Mouse (Mus musculus): ENCODE results near the gene Rabl3. TPM values are rescaled to one million over a fixed set of nuclear protein-coding genes. Genes with fewer than 3 reads are reported as not detected.

Gene Rabl3
- polyA plus RNA-seq, 1 experiment from 2014 or later, result 26.3 TPM

DNA sequence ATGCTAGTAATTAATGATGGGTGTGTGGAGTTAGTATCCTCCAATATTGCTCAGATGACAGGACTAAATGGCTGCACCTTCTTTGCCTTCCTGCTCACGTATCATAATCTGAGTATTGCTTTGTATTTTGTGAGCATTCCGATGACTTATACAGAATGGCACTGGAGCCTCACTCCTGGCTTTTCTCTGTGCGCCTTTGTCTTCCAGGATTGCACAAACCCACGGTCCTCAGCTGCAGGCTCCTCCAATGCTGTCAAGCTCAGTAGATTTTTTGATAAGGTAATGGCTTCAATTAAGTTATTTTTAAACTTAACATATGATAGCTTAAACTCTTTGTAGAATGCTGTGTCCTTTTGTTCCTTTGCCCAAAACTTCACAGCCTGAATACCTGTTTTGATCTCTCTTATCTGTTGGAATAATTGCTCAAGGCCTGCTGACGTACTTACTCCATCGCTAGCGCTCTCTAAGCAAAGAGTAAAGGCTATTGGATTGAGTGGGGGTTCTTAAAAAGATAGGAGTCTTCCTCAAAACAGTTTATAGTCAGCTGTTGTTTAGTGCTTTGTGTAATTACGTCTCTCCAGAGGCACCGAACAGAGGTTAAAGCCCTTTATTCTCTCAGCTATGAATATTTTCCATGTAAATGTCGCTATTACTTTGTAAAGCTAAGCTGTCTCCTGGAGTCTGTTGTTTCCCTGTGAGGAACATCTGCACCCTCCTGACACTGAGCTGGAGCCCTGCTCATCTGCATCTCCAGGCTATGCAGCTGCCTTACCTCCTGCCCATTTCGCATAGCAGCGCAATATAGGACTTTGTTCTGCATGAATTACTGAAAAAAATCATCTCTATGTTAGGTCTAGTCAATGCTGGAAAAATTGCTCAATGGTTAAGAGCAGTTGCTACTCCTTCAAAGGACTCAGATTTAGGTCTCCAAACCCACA, 27.7 kb downstream of the Rabl3 start:
- peaks cover 30% of the 10 kb centered on the region for H3K36me3 ChIP-seq (ENCODE audit: control insufficient read depth, insufficient read depth, low read length)
- H3K27me3 ChIP-seq (ENCODE audit: control insufficient read depth, insufficient read depth, low read length), result no peaks in the 10 kb centered on the region
- WGBS, result 72% methylated on average over 12 of the region's 12 CpGs
- no peak overlapping the region for H3K27ac ChIP-seq (replicated peaks in 1 of 2; ENCODE audit: control insufficient read depth in 1 of 2, insufficient read depth in 1 of 2, low read depth in 2 of 2, low read length in 2 of 2)
- peaks cover 0 to 13% of the 10 kb centered on the region in 2 experiments; a peak in 2 of 4 replicates for H3K4me1 ChIP-seq (ENCODE audit: control insufficient read depth in 2 of 2, insufficient read depth in 2 of 2, low read length in 2 of 2)
- H3K4me2 ChIP-seq (ENCODE audit: low read length), result no peak overlapping the region
- no peak overlapping the region for H3K9ac ChIP-seq (ENCODE audit: low read length)
- ATAC-seq (ENCODE audit: insufficient number of reproducible peaks, insufficient read depth, low FRiP score, low read depth), result no peak
- H3K9me3 ChIP-seq (ENCODE audit: control insufficient read depth, low read length), result no peaks in the 10 kb centered on the region
- H3K4me3 ChIP-seq (ENCODE audit: control insufficient read depth in 1 of 2, insufficient read depth in 1 of 2, low read depth in 1 of 2, low read length in 2 of 2), result no peak overlapping the region

DNA sequence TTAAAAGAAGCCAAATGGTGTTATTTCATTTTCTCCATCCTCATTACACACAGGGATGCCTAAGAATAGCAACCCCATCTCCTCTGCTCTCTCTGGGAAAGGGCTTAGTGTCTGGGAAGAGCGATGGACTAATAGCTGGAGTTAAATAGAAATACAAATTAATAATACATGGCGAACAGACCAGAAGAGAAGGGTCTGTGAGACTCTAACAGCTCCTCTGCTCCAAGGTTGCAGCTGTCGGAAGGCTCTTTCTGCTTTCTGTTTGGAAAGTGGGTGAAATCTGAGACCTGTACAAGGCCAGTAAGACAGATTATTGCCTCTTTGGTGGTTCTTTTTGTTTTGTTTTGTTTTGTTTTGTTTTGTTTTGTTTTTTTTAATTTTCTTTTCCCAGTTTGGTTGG, 31.9 kb downstream of the Rabl3 start:
- WGBS, result 92% methylated on average over 3 of the region's 3 CpGs
- Histone ChIP-seq H3K4me1 (ENCODE audit: control insufficient read depth in 2 of 2, insufficient read depth in 2 of 2, low read length in 2 of 2) (0 out of 4 replicates have a peak, but pooled peaks cover 0 to 5% of the 10 kb centered on the region in 2 experiments), H3K9ac (ENCODE audit: low read length) (no peak overlapping the region), H3K4me3 (ENCODE audit: control insufficient read depth in 1 of 2, insufficient read depth in 1 of 2, low read depth in 1 of 2, low read length in 2 of 2) (no peak overlapping the region), H3K27me3 (ENCODE audit: control insufficient read depth, insufficient read depth, low read length) (no peaks in the 10 kb centered on the region), H3K4me2 (ENCODE audit: low read length) (no peak overlapping the region), H3K27ac (replicated peaks in 1 of 2; ENCODE audit: control insufficient read depth in 1 of 2, insufficient read depth in 1 of 2, low read depth in 2 of 2, low read length in 2 of 2) (no peak overlapping the region), H3K36me3 (ENCODE audit: control insufficient read depth, insufficient read depth, low read length) (peaks cover 21% of the 10 kb centered on the region), H3K9me3 (ENCODE audit: control insufficient read depth, low read length) (peaks cover 4% of the 10 kb centered on the region; the same call in 1 of the 2 replicates)
- ATAC-seq (ENCODE audit: insufficient number of reproducible peaks, insufficient read depth, low FRiP score, low read depth), result no peak

DNA sequence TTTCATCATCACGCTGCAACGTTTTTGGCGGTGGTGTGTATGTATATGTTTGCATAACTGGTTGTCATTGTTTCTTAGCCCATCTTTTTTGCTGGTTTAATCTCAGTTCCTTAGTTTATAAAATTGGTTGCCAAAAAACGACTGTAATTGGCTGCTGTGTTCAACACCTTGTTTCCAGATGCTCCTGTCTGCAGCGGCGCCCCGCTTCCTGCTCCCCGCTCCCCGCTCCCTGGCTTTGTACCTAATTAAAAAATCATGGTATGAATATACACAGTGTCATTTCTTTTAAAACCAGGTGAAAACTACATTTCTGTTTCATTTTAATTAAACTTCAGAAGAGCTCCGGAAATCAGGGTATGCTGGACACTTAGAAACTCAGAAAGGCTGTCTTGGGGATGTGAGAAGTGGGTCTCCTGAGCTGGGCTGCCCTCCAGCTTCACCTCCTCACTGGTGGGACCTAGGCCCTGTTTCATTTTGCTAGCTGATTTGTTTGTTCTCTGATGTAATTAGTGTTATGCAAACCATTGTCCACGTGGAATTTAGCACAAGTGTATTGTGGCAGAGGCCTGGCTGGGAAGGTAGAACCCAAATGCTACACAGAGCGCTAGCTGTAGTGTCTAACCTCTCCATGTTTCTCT, 32.6 kb downstream of the Rabl3 start:
- no peak overlapping the region for H3K27ac ChIP-seq (replicated peaks in 1 of 2; ENCODE audit: control insufficient read depth in 1 of 2, insufficient read depth in 1 of 2, low read depth in 2 of 2, low read length in 2 of 2)
- no peak for ATAC-seq (ENCODE audit: insufficient number of reproducible peaks, insufficient read depth, low FRiP score, low read depth)
- 96% methylated on average over 12 of the region's 12 CpGs for WGBS

DNA sequence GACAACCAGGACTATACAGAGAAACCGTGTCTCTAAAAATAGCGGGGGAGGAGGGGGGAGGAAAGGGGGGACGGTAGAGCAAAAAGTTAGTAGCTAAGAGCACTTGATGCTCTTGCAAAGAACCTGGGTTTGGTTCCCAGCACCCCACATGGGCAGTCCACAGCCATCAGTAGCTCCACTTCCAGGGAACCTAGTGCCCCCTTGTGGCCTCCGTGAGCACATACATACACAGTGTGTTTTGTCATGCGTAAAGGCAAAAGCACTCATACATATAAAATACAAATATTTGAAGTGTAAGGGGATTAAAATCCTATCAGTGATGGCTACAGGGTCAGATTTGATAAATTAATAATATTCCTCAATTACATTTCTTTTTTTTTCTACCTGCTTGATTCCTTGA, 33.4 kb downstream of the Rabl3 start:
- 83% methylated on average over 5 of the region's 5 CpGs for WGBS
- Histone ChIP-seq H3K36me3 (ENCODE audit: control insufficient read depth, insufficient read depth, low read length) (peaks cover 21% of the 10 kb centered on the region), H3K4me3 (ENCODE audit: control insufficient read depth in 1 of 2, insufficient read depth in 1 of 2, low read depth in 1 of 2, low read length in 2 of 2) (no peak overlapping the region), H3K27ac (replicated peaks in 1 of 2; ENCODE audit: control insufficient read depth in 1 of 2, insufficient read depth in 1 of 2, low read depth in 2 of 2, low read length in 2 of 2) (no peak overlapping the region), H3K9ac (ENCODE audit: low read length) (no peak overlapping the region), H3K27me3 (ENCODE audit: control insufficient read depth, insufficient read depth, low read length) (no peaks in the 10 kb centered on the region), H3K4me1 (ENCODE audit: control insufficient read depth in 2 of 2, insufficient read depth in 2 of 2, low read length in 2 of 2) (no peaks in the 10 kb centered on the region), H3K9me3 (ENCODE audit: control insufficient read depth, low read length) (peaks cover 4% of the 10 kb centered on the region; the same call in 1 of the 2 replicates), H3K4me2 (ENCODE audit: low read length) (no peak overlapping the region)
- no peak for ATAC-seq (ENCODE audit: insufficient number of reproducible peaks, insufficient read depth, low FRiP score, low read depth)

More for the DNA sequence above, 32.6 kb downstream of the Rabl3 start:
- Histone ChIP-seq H3K4me2 (ENCODE audit: low read length) (no peak overlapping the region), H3K36me3 (ENCODE audit: control insufficient read depth, insufficient read depth, low read length) (peaks cover 21% of the 10 kb centered on the region), H3K4me3 (ENCODE audit: control insufficient read depth in 1 of 2, insufficient read depth in 1 of 2, low read depth in 1 of 2, low read length in 2 of 2) (no peak overlapping the region), H3K9ac (ENCODE audit: low read length) (no peak overlapping the region), H3K4me1 (ENCODE audit: control insufficient read depth in 2 of 2, insufficient read depth in 2 of 2, low read length in 2 of 2) (no peaks in the 10 kb centered on the region), H3K27me3 (ENCODE audit: control insufficient read depth, insufficient read depth, low read length) (no peaks in the 10 kb centered on the region), H3K9me3 (ENCODE audit: control insufficient read depth, low read length) (peaks cover 4% of the 10 kb centered on the region; the same call in 1 of the 2 replicates)

DNA sequence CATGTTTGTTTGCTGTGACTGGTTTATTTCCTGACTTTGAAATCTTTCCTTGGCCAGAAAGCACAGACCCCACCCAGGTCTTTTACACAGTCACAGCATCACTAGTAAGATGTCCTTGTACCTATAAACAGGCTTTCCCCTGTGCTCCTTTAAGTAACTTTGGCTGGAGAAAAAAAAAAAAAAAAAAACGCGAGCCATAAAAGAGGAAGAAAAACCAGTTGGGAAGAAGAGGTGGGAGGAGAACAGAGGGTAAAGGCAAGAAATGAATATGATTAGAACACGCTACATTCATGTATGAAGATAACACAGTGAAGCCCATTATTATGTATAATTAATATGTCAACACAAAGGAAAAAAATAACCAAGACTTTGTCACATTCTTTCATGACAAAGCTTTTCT, 35.6 kb downstream of the Rabl3 start:
- Histone ChIP-seq H3K4me2 (ENCODE audit: low read length) (no peak overlapping the region), H3K36me3 (ENCODE audit: control insufficient read depth, insufficient read depth, low read length) (peaks cover 21% of the 10 kb centered on the region), H3K4me1 (ENCODE audit: control insufficient read depth in 2 of 2, insufficient read depth in 2 of 2, low read length in 2 of 2) (peaks cover 0 to 5% of the 10 kb centered on the region in 2 experiments; a peak in 1 of 4 replicates), H3K9ac (ENCODE audit: low read length) (no peak overlapping the region), H3K4me3 (ENCODE audit: control insufficient read depth in 1 of 2, insufficient read depth in 1 of 2, low read depth in 1 of 2, low read length in 2 of 2) (no peak overlapping the region), H3K27ac (replicated peaks in 1 of 2; ENCODE audit: control insufficient read depth in 1 of 2, insufficient read depth in 1 of 2, low read depth in 2 of 2, low read length in 2 of 2) (no peak overlapping the region), H3K27me3 (ENCODE audit: control insufficient read depth, insufficient read depth, low read length) (no peaks in the 10 kb centered on the region), H3K9me3 (ENCODE audit: control insufficient read depth, low read length) (peaks cover 4% of the 10 kb centered on the region; the same call in 1 of the 2 replicates)
- WGBS, result 71% methylated on average over 3 of the region's 3 CpGs
- no peak for ATAC-seq (ENCODE audit: insufficient number of reproducible peaks, insufficient read depth, low FRiP score, low read depth)

DNA sequence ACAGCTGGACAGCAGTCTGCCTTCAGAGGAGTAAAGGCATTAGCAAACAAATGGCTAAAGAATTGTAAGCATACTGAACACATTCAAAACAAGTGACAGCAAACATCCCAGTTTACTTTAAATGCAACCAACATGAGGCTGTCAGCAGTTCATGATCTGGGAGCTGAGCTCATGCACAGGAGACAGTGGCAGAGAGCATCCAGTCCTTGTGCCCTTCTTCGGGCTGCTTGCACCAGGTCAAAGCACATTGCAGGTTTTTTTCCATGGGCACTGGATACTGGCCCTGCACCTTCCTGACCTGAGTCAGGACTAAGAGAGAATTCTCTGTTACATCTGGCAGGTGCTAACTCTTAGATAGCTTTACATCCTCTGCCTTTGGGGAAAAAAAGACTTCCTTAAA, 39.9 kb downstream of the Rabl3 start:
- no peak overlapping the region for H3K9ac ChIP-seq (ENCODE audit: low read length)
- H3K4me2 ChIP-seq (ENCODE audit: low read length), result no peak overlapping the region
- no peak overlapping the region; a peak in 1 of 4 replicates for H3K27ac ChIP-seq (replicated peaks in 1 of 2; ENCODE audit: control insufficient read depth in 1 of 2, insufficient read depth in 1 of 2, low read depth in 2 of 2, low read length in 2 of 2)
- ATAC-seq (ENCODE audit: insufficient number of reproducible peaks, insufficient read depth, low FRiP score, low read depth), result no peak
- no peak overlapping the region for H3K4me3 ChIP-seq (ENCODE audit: control insufficient read depth in 1 of 2, insufficient read depth in 1 of 2, low read depth in 1 of 2, low read length in 2 of 2)
- no peaks in the 10 kb centered on the region for H3K36me3 ChIP-seq (ENCODE audit: control insufficient read depth, insufficient read depth, low read length)
- H3K27me3 ChIP-seq (ENCODE audit: control insufficient read depth, insufficient read depth, low read length), result no peaks in the 10 kb centered on the region
- WGBS, result 70% methylated on average over 1 of the region's 1 CpGs
- H3K4me1 ChIP-seq (ENCODE audit: control insufficient read depth in 2 of 2, insufficient read depth in 2 of 2, low read length in 2 of 2), result peaks cover 8 to 13% of the 10 kb centered on the region in 2 experiments
- no peaks in the 10 kb centered on the region for H3K9me3 ChIP-seq (ENCODE audit: control insufficient read depth, low read length)

DNA sequence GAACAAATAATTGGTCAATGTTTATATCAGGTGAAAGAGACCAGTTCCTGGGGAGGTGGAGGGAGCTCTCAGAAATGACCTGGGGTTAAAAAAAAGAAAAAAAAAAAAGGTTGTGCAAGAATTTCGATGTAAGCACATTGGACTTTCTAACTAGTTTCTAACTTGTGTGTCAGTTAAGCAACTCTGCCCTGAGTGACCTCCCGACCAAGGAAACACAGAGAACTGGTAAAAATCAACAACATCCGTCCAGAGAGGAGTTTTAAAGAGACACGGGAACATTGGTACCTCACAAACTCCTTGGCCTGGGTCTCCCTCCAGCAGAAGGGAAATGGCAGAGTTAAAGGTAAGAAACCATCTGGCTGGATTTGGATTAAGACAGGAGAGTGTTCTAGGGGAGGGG, 40.3 kb downstream of the Rabl3 start, which contains the start of gene Hgd:
TSS of gene Hgd (plus strand) at position 160 of the 400 bp plus-strand sequence.
- ATAC-seq (ENCODE audit: insufficient number of reproducible peaks, insufficient read depth, low FRiP score, low read depth), result no peak
- H3K9ac ChIP-seq (ENCODE audit: low read length), result no peak within 1 kb of the TSS
- H3K27me3 ChIP-seq (ENCODE audit: control insufficient read depth, insufficient read depth, low read length), result no peaks in the 10 kb centered on the region
- no peak within 1 kb of the TSS for H3K4me2 ChIP-seq (ENCODE audit: low read length)
- H3K4me1 ChIP-seq (ENCODE audit: control insufficient read depth in 2 of 2, insufficient read depth in 2 of 2, low read length in 2 of 2), result peaks cover 9 to 17% of the 10 kb centered on the region in 2 experiments
- H3K4me3 ChIP-seq (ENCODE audit: control insufficient read depth in 1 of 2, insufficient read depth in 1 of 2, low read depth in 1 of 2, low read length in 2 of 2), result no peak within 1 kb of the TSS
- no peaks in the 10 kb centered on the region for H3K36me3 ChIP-seq (ENCODE audit: control insufficient read depth, insufficient read depth, low read length)
- no peaks in the 10 kb centered on the region for H3K9me3 ChIP-seq (ENCODE audit: control insufficient read depth, low read length)
- whole genome bisulfite sequencing, result 69% methylated on average over 4 of the region's 4 CpGs
- H3K27ac ChIP-seq (replicated peaks in 1 of 2; ENCODE audit: control insufficient read depth in 1 of 2, insufficient read depth in 1 of 2, low read depth in 2 of 2, low read length in 2 of 2), result no peak within 1 kb of the TSS; a peak in 1 of 4 replicates

All from heart, embryonic 14.5 days (tissue).